Mouse (Mus musculus) midbrain, embryonic 12.5 days (tissue): ENCODE results near the gene Abtb2. TPM values are rescaled to one million over a fixed set of nuclear protein-coding genes. Genes with fewer than 3 reads are reported as not detected.
A peak's percentile ranks its signal among the peaks of the same experiment; 100 is the strongest.

Source experiments
- ATAC-seq: fragments of 200-750 bp; cut with Nextera tagmentation; 2 replicates; pipeline ENCODE4 v1.8.0; 2017; ENCODE audit warnings: low read depth, moderate TSS enrichment, moderate library complexity; ENCODE audit not compliant: low FRiP score
- H3K27ac ChIP-seq: fragments of 300-500 bp; sonication (generic); replicated peaks from 2 replicates; pipeline ENCODE4 v1.5.1; 2016; ENCODE audit warnings: mild to moderate bottlenecking
- H3K27me3 ChIP-seq: fragments of 300-500 bp; sonication (generic); 2 replicates; pipeline ENCODE4 v1.6.1; 2016; ENCODE audit warnings: mild to moderate bottlenecking
- H3K36me3 ChIP-seq: fragments of 300-500 bp; sonication (generic); 2 replicates; pipeline ENCODE4 v1.6.1; 2016
- H3K4me1 ChIP-seq: fragments of 300-500 bp; sonication (generic); 2 replicates; pipeline ENCODE4 v1.6.1; 2016
- H3K4me2 ChIP-seq: fragments of 300-500 bp; sonication (generic); replicated peaks from 2 replicates; pipeline ENCODE4 v1.6.1; 2016; ENCODE audit warnings: mild to moderate bottlenecking, moderate library complexity
- H3K4me3 ChIP-seq: fragments of 300-500 bp; sonication (generic); 2 replicates; pipeline ENCODE4 v1.5.1; 2016; ENCODE audit warnings: mild to moderate bottlenecking
- H3K9ac ChIP-seq: fragments of 300-500 bp; sonication (generic); replicated peaks from 2 replicates; pipeline ENCODE4 v1.6.1; 2016; ENCODE audit warnings: mild to moderate bottlenecking, moderate library complexity
- H3K9me3 ChIP-seq: fragments of 300-500 bp; sonication (generic); 2 replicates; pipeline ENCODE4 v1.6.1; 2016; ENCODE audit warnings: mild to moderate bottlenecking
- WGBS: fragments of 180-500 bp; shearing (Covaris S2); methylation state at CpG from one replicate; pipeline ENCODE4 v1.1.7; 2016; 5-methylcytosine and 5-hydroxymethylcytosine counted together
- polyA plus RNA-seq: library from polyadenylated mRNA; unstranded; fragments of >200 nt; fragmentation: Nextera tagmentation; extraction: Ambion mirVana; gene quantifications from 2 replicates; pipeline ENCODE4 v1.2.1, GENCODE M21; 2016

Gene Abtb2
- polyA plus RNA-seq, 1 experiment from 2014 or later, result 20.7 TPM

GRCm38 (mm10) chr2:103650314-103650879 lies 84.3 kb downstream of the Abtb2 start:
- H3K9ac ChIP-seq, result no peak overlapping the region
- no peaks in the 10 kb centered on the region for H3K4me1 ChIP-seq
- WGBS, result 68% methylated on average over 2 of the region's 2 CpGs
- H3K4me2 ChIP-seq, result no peak overlapping the region
- no peak overlapping the region for H3K4me3 ChIP-seq
- H3K27ac ChIP-seq, result no peak overlapping the region
- H3K36me3 ChIP-seq, result no peaks in the 10 kb centered on the region
- ATAC-seq, result no peak
- no peaks in the 10 kb centered on the region for H3K27me3 ChIP-seq
- no peaks in the 10 kb centered on the region for H3K9me3 ChIP-seq

GRCm38 (mm10) chr2:103652121-103652520 lies 86.0 kb downstream of the Abtb2 start:
- no peak overlapping the region for H3K4me2 ChIP-seq
- no peaks in the 10 kb centered on the region for H3K9me3 ChIP-seq
- no peaks in the 10 kb centered on the region for H3K27me3 ChIP-seq
- no peaks in the 10 kb centered on the region for H3K36me3 ChIP-seq
- no peak overlapping the region for H3K27ac ChIP-seq
- no peak for ATAC-seq
- no peak overlapping the region for H3K4me3 ChIP-seq
- 80% methylated on average over 4 of the region's 4 CpGs for WGBS
- H3K9ac ChIP-seq, result no peak overlapping the region
- H3K4me1 ChIP-seq, result no peaks in the 10 kb centered on the region

- no peaks in the 10 kb centered on the region for H3K27me3 ChIP-seq
- H3K36me3 ChIP-seq, result no peaks in the 10 kb centered on the region
- H3K4me1 ChIP-seq, result peaks cover 10% of the 10 kb centered on the region
- no peak overlapping the region for H3K9ac ChIP-seq
- no peak overlapping the region for H3K4me3 ChIP-seq
- WGBS, result 85% methylated on average over 1 of the region's 1 CpGs
- ATAC-seq, result no peak
- no peak overlapping the region for H3K4me2 ChIP-seq
- no peak overlapping the region for H3K27ac ChIP-seq
- H3K9me3 ChIP-seq, result no peaks in the 10 kb centered on the region
These were observed 88.9 kb downstream of the Abtb2 start for GRCm38 (mm10) chr2:103655037-103655436.

GRCm38 (mm10) chr2:103656028-103656427 lies 89.9 kb downstream of the Abtb2 start:
- no peak overlapping the region for H3K27ac ChIP-seq
- H3K36me3 ChIP-seq, result no peaks in the 10 kb centered on the region
- peaks cover 18% of the 10 kb centered on the region for H3K4me1 ChIP-seq
- H3K4me3 ChIP-seq, result no peak overlapping the region
- H3K9me3 ChIP-seq, result no peaks in the 10 kb centered on the region
- ATAC-seq, result no peak
- H3K27me3 ChIP-seq, result no peaks in the 10 kb centered on the region
- H3K4me2 ChIP-seq, result no peak overlapping the region
- H3K9ac ChIP-seq, result no peak overlapping the region

- H3K27ac ChIP-seq, result 0 out of 2 replicates have a peak overlapping the region, but pooled peaks have one; percentile 66
- H3K4me1 ChIP-seq, result peaks cover 30% of the 10 kb centered on the region
- H3K9me3 ChIP-seq, result no peaks in the 10 kb centered on the region
- H3K36me3 ChIP-seq, result no peaks in the 10 kb centered on the region
- no peaks in the 10 kb centered on the region for H3K27me3 ChIP-seq
- H3K4me2 ChIP-seq, result no peak overlapping the region
- no peak for ATAC-seq
- H3K9ac ChIP-seq, result no peak overlapping the region
- 85% methylated on average over 4 of the region's 4 CpGs for WGBS
- H3K4me3 ChIP-seq, result no peak overlapping the region
These were observed 93.1 kb downstream of the Abtb2 start for GRCm38 (mm10) chr2:103659167-103659566.

GRCm38 (mm10) chr2:103659648-103660556 lies 93.8 kb downstream of the Abtb2 start:
- peak overlapping the region; percentile 66 for H3K27ac ChIP-seq
- H3K4me1 ChIP-seq, result peaks cover 30% of the 10 kb centered on the region
- no peak overlapping the region for H3K4me3 ChIP-seq
- no peaks in the 10 kb centered on the region for H3K36me3 ChIP-seq
- no peak overlapping the region for H3K9ac ChIP-seq
- H3K4me2 ChIP-seq, result no peak overlapping the region
- ATAC-seq, result peak; percentile 35; the same call in 1 of the 2 replicates
- no peaks in the 10 kb centered on the region for H3K9me3 ChIP-seq
- H3K27me3 ChIP-seq, result no peaks in the 10 kb centered on the region
- WGBS, result 62% methylated on average over 15 of the region's 15 CpGs

- H3K4me3 ChIP-seq, result no peak overlapping the region
- H3K9ac ChIP-seq, result no peak overlapping the region
- no peak overlapping the region for H3K27ac ChIP-seq
- H3K4me1 ChIP-seq, result peaks cover 30% of the 10 kb centered on the region
- WGBS, result 24% methylated on average over 1 of the region's 1 CpGs
- H3K27me3 ChIP-seq, result no peaks in the 10 kb centered on the region
- H3K36me3 ChIP-seq, result no peaks in the 10 kb centered on the region
- no peak overlapping the region for H3K4me2 ChIP-seq
- ATAC-seq, result no peak
- H3K9me3 ChIP-seq, result no peaks in the 10 kb centered on the region
These were observed 95.6 kb downstream of the Abtb2 start for GRCm38 (mm10) chr2:103661696-103662095.

GRCm38 (mm10) chr2:103662121-103662520 lies 96.0 kb downstream of the Abtb2 start:
- Histone ChIP-seq H3K9ac (no peak overlapping the region), H3K27me3 (no peaks in the 10 kb centered on the region), H3K4me2 (no peak overlapping the region), H3K4me3 (no peak overlapping the region), H3K4me1 (peaks cover 30% of the 10 kb centered on the region), H3K27ac (no peak overlapping the region), H3K9me3 (no peaks in the 10 kb centered on the region), H3K36me3 (no peaks in the 10 kb centered on the region)
- 62% methylated on average over 4 of the region's 4 CpGs for WGBS
- ATAC-seq, result no peak

- Histone ChIP-seq H3K9me3 (no peaks in the 10 kb centered on the region), H3K36me3 (no peaks in the 10 kb centered on the region), H3K27ac (no peak overlapping the region), H3K27me3 (no peaks in the 10 kb centered on the region), H3K9ac (no peak overlapping the region), H3K4me3 (no peak overlapping the region), H3K4me2 (no peak overlapping the region), H3K4me1 (peaks cover 44% of the 10 kb centered on the region)
- ATAC-seq, result no peak
- 82% methylated on average over 6 of the region's 6 CpGs for WGBS
These were observed 98.2 kb downstream of the Abtb2 start for GRCm38 (mm10) chr2:103664341-103664740.

- H3K4me3 ChIP-seq, result no peak overlapping the region
- H3K27me3 ChIP-seq, result no peaks in the 10 kb centered on the region
- no peaks in the 10 kb centered on the region for H3K36me3 ChIP-seq
- H3K9ac ChIP-seq, result no peak overlapping the region
- no peak overlapping the region for H3K27ac ChIP-seq
- H3K4me2 ChIP-seq, result no peak overlapping the region
- no peak for ATAC-seq
- H3K4me1 ChIP-seq, result peaks cover 29% of the 10 kb centered on the region
- H3K9me3 ChIP-seq, result no peaks in the 10 kb centered on the region
- WGBS, result 74% methylated on average over 8 of the region's 8 CpGs
These were observed 102.1 kb downstream of the Abtb2 start for GRCm38 (mm10) chr2:103667962-103668815.

- Histone ChIP-seq H3K9ac (no peak overlapping the region), H3K4me3 (no peak overlapping the region), H3K36me3 (no peaks in the 10 kb centered on the region), H3K27ac (no peak overlapping the region), H3K9me3 (no peaks in the 10 kb centered on the region), H3K4me2 (no peak overlapping the region), H3K4me1 (peaks cover 29% of the 10 kb centered on the region), H3K27me3 (no peaks in the 10 kb centered on the region)
- no peak for ATAC-seq
- 84% methylated on average over 8 of the region's 8 CpGs for WGBS
These were observed 102.8 kb downstream of the Abtb2 start for GRCm38 (mm10) chr2:103668939-103669338.

GRCm38 (mm10) chr2:103669561-103669960 lies 103.5 kb downstream of the Abtb2 start:
- H3K4me3 ChIP-seq, result no peak overlapping the region

More at GRCm38 (mm10) chr2:103669561-103669960, 103.5 kb downstream of the Abtb2 start:
- Histone ChIP-seq H3K4me1 (peaks cover 29% of the 10 kb centered on the region), H3K27ac (no peak overlapping the region), H3K4me2 (no peak overlapping the region), H3K27me3 (no peaks in the 10 kb centered on the region), H3K36me3 (no peaks in the 10 kb centered on the region), H3K9me3 (no peaks in the 10 kb centered on the region), H3K9ac (no peak overlapping the region)
- no peak for ATAC-seq
- WGBS, result 85% methylated on average over 4 of the region's 4 CpGs
